Mouse (Mus musculus) kidney, embryonic 14.5 days (tissue): ENCODE data around the gene Mdh2. TPM values are rescaled to one million over a fixed set of nuclear protein-coding genes. Genes with fewer than 3 reads are reported as not detected.

Source experiments
- ATAC-seq: fragments of 200-750 bp; cut with Nextera tagmentation; 2 replicates; pipeline ENCODE4 v1.8.0; 2017; ENCODE audit warnings: moderate number of reproducible peaks, mild to moderate bottlenecking, moderate TSS enrichment, moderate library complexity; ENCODE audit not compliant: low FRiP score, low TSS enrichment
- H3K27ac ChIP-seq: fragments of 300-500 bp; sonication (generic); 2 replicates; pipeline ENCODE4 v1.5.1; 2014; ENCODE audit warnings: low read depth, mild to moderate bottlenecking, low read length, moderate library complexity, mixed read lengths
- H3K27me3 ChIP-seq: fragments of 300-500 bp; sonication (generic); 2 replicates; pipeline ENCODE4 v1.6.1; 2014; ENCODE audit warnings: mild to moderate bottlenecking, low read length; ENCODE audit not compliant: control insufficient read depth, insufficient read depth
- H3K36me3 ChIP-seq: fragments of 300-500 bp; sonication (generic); 2 replicates; pipeline ENCODE4 v1.6.1; 2014; ENCODE audit warnings: low read length, mixed read lengths; ENCODE audit not compliant: control insufficient read depth, insufficient read depth
- H3K4me1 ChIP-seq: fragments of 300-500 bp; sonication (generic); 2 replicates; pipeline ENCODE4 v1.6.1; 2014; ENCODE audit warnings: low read length, mixed read lengths; ENCODE audit not compliant: control insufficient read depth, insufficient read depth
- H3K4me2 ChIP-seq: fragments of 300-500 bp; sonication (generic); replicated peaks from 2 replicates; pipeline ENCODE4 v1.6.1; 2014; ENCODE audit warnings: low read depth, mild to moderate bottlenecking, low read length
- H3K4me3 ChIP-seq: fragments of 300-500 bp; sonication (generic); 2 replicates; pipeline ENCODE4 v1.5.1; 2014; ENCODE audit warnings: mild to moderate bottlenecking, low read length
- H3K9ac ChIP-seq: fragments of 300-500 bp; sonication (generic); 2 replicates; pipeline ENCODE4 v1.6.1; 2014; ENCODE audit warnings: low read depth, mild to moderate bottlenecking, low read length, moderate library complexity
- H3K9me3 ChIP-seq: fragments of 300-500 bp; sonication (generic); 2 replicates; pipeline ENCODE4 v1.6.1; 2016; ENCODE audit warnings: low read length; ENCODE audit not compliant: control insufficient read depth
- WGBS: fragments of 180-500 bp; shearing (Covaris S2); extraction: QIAGEN DNeasy Blood & Tissue Kit; methylation state at CpG from one replicate; pipeline ENCODE4 v1.1.7; 2014; 5-methylcytosine and 5-hydroxymethylcytosine counted together
- polyA plus RNA-seq: library from polyadenylated mRNA; unstranded; fragments of >200 nt; fragmentation: Nextera tagmentation; extraction: Ambion mirVana; gene quantifications from 2 replicates; pipeline ENCODE4 v1.2.1, GENCODE M21; 2014

Mdh2 gene
- polyA plus RNA-seq, 1 experiment from 2014 or later = 590 TPM

GRCm38 (mm10) chr5:135737154-135737553 lies 41.1 kb upstream of the Mdh2 start:
- no peak for ATAC-seq
- H3K9ac ChIP-seq = no peak overlapping the region
- 83% methylated on average over 7 of the region's 7 CpGs for WGBS
- H3K4me2 ChIP-seq = no peak overlapping the region
- H3K9me3 ChIP-seq = no peaks in the 10 kb centered on the region
- peaks cover 63% of the 10 kb centered on the region for H3K36me3 ChIP-seq
- no peak overlapping the region for H3K4me3 ChIP-seq
- no peaks in the 10 kb centered on the region for H3K4me1 ChIP-seq
- H3K27ac ChIP-seq = no peak overlapping the region
- H3K27me3 ChIP-seq = no peaks in the 10 kb centered on the region

DNA sequence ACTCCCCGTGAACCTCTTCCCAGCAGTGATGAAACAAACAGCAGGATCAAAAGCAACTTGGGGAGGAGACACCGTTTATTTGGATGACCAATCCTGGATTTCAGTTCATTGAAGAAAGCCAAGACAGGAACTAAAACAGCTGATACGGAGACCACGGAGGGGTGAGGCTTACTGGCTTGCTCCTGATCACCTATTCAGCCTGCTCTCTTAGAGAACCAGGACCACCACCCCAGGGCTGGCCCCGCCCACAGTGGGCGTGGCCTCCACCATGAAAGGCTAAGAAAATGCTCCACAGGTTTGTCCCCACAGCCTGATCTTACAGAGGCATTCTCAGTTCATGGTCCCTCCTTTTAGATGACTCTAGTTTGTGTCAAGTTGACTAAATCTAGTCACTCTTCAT lies 40.0 kb upstream of the Mdh2 start:
- H3K27ac ChIP-seq = no peak overlapping the region
- peaks cover 52% of the 10 kb centered on the region for H3K36me3 ChIP-seq
- WGBS = 20% methylated on average over 6 of the region's 6 CpGs

GRCm38 (mm10) chr5:135742156-135742555 lies 36.1 kb upstream of the Mdh2 start:
- ATAC-seq = no peak
- Histone ChIP-seq H3K27me3 (no peaks in the 10 kb centered on the region), H3K36me3 (peaks cover 13% of the 10 kb centered on the region), H3K4me1 (peaks cover 19% of the 10 kb centered on the region), H3K9me3 (no peaks in the 10 kb centered on the region), H3K27ac (no peak overlapping the region), H3K4me2 (no peak overlapping the region; the same call in 1 of the 2 replicates), H3K4me3 (no peak overlapping the region), H3K9ac (no peak overlapping the region)
- WGBS = 58% methylated on average over 10 of the region's 10 CpGs

More for the DNA sequence above, 40.0 kb upstream of the Mdh2 start:
- Histone ChIP-seq H3K27me3 (no peaks in the 10 kb centered on the region), H3K4me1 (peaks cover 9% of the 10 kb centered on the region), H3K9ac (no peak overlapping the region), H3K9me3 (no peaks in the 10 kb centered on the region), H3K4me3 (no peak overlapping the region), H3K4me2 (no peak overlapping the region)
- ATAC-seq = no peak

GRCm38 (mm10) chr5:135742941-135743740 lies 35.1 kb upstream of the Mdh2 start:
- peaks cover 19% of the 10 kb centered on the region for H3K4me1 ChIP-seq

GRCm38 (mm10) chr5:135743741-135744609 lies 34.3 kb upstream of the Mdh2 start, which contains the start of gene Tmem120a:
Tmem120a (minus strand) TSS chr5:135744448.
- WGBS = under 1% methylated on average over 60 of the region's 60 CpGs
- ATAC-seq = peak; percentile 93
- H3K27ac ChIP-seq = peak within 1 kb of the TSS; percentile 78; the same call in 1 of the 2 replicates

More at GRCm38 (mm10) chr5:135742941-135743740, 35.1 kb upstream of the Mdh2 start:
- Histone ChIP-seq H3K9ac (peak overlapping the region; percentile 58), H3K27ac (peak overlapping the region; percentile 62; the same call in 1 of the 2 replicates), H3K9me3 (no peaks in the 10 kb centered on the region), H3K4me2 (peak overlapping the region; percentile 85), H3K36me3 (peaks cover 11% of the 10 kb centered on the region), H3K4me3 (peak overlapping the region; percentile 61), H3K27me3 (no peaks in the 10 kb centered on the region)
- peak; percentile 71 for ATAC-seq
- WGBS = 18% methylated on average over 18 of the region's 18 CpGs

DNA sequence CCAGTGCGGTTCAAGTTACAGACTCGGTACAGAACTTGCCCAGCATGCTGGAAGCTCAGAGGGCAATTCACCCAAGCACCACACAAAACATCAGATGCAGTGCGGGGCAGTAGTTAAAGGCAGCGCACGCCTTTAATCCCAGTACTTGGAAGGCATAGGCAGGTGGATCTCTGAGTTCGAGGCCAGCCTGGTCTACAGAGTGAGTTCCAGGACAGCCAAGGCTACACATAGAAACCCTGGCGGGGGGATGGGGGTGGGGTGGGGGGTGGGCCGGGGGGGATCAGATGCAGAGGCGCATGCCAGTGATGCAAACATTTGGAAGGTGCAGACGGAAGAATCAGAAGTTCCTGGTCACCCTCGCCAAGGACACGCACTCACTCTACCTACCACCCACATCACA lies 33.5 kb upstream of the Mdh2 start:
- Histone ChIP-seq H3K4me2 (peak overlapping the region; percentile 85), H3K4me1 (peaks cover 19% of the 10 kb centered on the region), H3K9me3 (no peaks in the 10 kb centered on the region), H3K4me3 (peak overlapping the region; percentile 61), H3K36me3 (peaks cover 11% of the 10 kb centered on the region), H3K27me3 (no peaks in the 10 kb centered on the region), H3K9ac (peak overlapping the region; percentile 50; the same call in 1 of the 2 replicates), H3K27ac (peak overlapping the region; percentile 78; the same call in 1 of the 2 replicates)
- 13% methylated on average over 12 of the region's 12 CpGs for WGBS
- 0 out of 2 replicates have a peak, but pooled peaks have one; percentile 21 for ATAC-seq

More at GRCm38 (mm10) chr5:135743741-135744609, 34.3 kb upstream of the Mdh2 start, which contains the start of gene Tmem120a:
- Histone ChIP-seq H3K36me3 (peaks cover 11% of the 10 kb centered on the region), H3K27me3 (no peaks in the 10 kb centered on the region), H3K4me1 (peaks cover 19% of the 10 kb centered on the region), H3K9ac (peak within 1 kb of the TSS; percentile 58), H3K9me3 (no peaks in the 10 kb centered on the region), H3K4me3 (peak within 1 kb of the TSS; percentile 61), H3K4me2 (peak within 1 kb of the TSS; percentile 85)

DNA sequence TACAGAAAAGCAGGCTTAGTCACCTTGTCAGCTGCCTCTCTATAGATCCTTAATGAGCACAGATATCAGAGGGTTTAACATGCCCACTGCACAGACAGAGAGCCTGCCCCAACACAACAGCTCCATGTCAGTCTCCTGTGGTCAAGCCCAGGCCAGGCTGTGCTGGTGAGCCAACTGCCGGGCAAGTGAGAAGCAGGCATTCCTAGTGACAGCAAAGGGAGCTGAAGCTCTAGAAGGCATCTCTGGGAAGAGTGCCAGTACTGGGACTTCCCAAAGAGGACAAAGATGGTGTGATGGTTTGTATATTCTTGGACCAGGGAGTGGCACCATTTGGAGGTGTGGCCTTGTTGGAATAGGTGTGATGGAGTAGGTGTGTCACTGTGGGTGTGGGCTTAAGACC lies 27.2 kb upstream of the Mdh2 start:
- Histone ChIP-seq H3K4me2 (no peak overlapping the region), H3K36me3 (no peaks in the 10 kb centered on the region), H3K4me1 (no peaks in the 10 kb centered on the region), H3K9ac (no peak overlapping the region), H3K4me3 (no peak overlapping the region), H3K9me3 (no peaks in the 10 kb centered on the region), H3K27me3 (no peaks in the 10 kb centered on the region), H3K27ac (no peak overlapping the region)
- 93% methylated on average over 1 of the region's 1 CpGs for WGBS
- no peak for ATAC-seq

DNA sequence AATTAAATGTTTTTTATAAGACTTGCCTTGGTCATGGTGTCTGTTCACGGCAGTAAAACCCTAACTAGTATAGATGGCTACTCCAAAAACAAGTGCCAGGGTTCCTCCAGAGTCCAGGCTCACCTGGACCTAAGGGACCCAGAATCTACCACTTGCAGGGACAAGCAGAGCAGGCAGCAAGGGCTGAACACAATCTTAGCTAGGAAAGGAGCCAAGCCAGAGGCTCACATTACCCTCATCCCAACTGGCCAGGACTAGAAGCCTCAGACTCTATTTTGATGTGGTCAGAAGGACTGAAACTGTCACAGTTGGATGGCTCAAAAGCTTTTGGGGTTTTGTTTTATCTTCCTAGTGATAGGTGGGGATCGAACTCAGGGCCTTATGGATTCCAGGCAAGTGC lies 26.7 kb upstream of the Mdh2 start:
- no peak overlapping the region for H3K4me2 ChIP-seq
- no peaks in the 10 kb centered on the region for H3K4me1 ChIP-seq
- H3K4me3 ChIP-seq = no peak overlapping the region
- no peak overlapping the region for H3K27ac ChIP-seq
- ATAC-seq = no peak
- no peaks in the 10 kb centered on the region for H3K9me3 ChIP-seq
- no peaks in the 10 kb centered on the region for H3K27me3 ChIP-seq
- H3K9ac ChIP-seq = no peak overlapping the region
- WGBS = 74% methylated on average over 2 of the region's 2 CpGs
- no peaks in the 10 kb centered on the region for H3K36me3 ChIP-seq
